Mouse (Mus musculus): ENCODE data around the gene Mprip.
"Not testable (repeated sequence)": the region's sequence is repeated elsewhere in the genome, so short reads cannot be mapped to it uniquely, and the experiment has no call there.

The Mprip gene

GRCm38 (mm10) chr11:59661005-59661404 lies at the start of gene Mprip:
Gene Mprip, plus strand, starts transcription at chr11:59661305.
- DNase-seq = no peak

DNA sequence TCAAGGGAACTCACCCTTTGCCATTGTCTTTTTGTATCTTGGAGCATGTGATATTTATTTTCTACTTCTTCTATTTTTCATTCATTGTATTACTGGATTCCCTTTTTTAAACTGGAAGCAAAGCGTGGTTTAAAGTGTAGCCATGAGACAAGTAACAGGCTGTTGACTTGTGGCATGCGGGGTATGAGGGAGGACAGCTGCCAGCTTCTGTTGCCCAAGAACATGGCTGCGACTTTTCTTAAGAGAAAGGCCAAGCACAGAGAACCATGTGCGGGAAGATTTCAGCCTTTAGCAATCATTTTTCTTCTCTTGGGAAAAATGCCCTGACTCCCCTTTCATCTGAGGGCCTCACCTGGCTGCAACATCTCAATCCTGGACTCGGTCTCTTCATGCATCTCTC lies 49.5 kb upstream of the Mprip start:
- DNase-seq = no peak

DNA sequence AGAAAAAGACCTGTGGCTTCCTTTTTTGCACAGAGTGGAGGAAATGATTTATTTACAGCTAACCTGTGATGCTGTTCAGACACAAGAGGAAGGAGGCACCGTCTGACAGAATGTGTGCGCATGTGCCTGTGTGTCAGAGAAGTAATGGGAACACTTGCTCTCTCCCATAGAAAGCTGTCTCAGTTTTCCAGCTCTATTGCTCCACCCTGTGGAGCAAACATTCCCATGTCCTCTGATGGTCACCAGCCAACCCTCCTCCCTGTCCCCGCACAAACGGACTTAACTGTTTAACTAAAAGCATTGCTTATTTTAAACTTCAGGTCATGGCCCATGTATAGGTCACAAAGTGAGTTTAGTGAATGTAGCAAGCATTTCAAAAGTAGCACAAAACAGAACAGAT lies 47.0 kb upstream of the Mprip start:
- DNase-seq = peak; percentile 16

DNA sequence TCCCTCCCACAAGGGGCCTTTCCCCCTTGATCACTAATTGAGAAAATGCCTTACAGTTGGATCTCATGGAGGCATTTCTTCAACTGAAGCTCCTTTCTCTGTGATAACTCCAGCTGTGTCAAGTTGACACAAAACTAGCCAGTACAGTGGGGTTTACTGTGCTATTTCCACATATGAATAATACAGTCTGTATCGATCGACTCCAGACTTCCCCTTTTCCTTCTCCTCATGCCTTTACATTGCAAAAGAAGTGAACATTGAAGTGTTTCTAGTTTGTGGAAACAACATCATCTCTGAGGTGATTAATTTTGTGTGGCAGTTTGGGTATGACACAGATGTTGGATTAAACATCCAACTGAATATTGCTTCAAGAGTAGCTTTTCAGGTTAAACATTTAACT lies 44.1 kb upstream of the Mprip start:
- not testable (repeated sequence) for DNase-seq

- no peak for DNase-seq
Observed at GRCm38 (mm10) chr11:59622214-59622613, 38.9 kb upstream of the Mprip start.

DNA sequence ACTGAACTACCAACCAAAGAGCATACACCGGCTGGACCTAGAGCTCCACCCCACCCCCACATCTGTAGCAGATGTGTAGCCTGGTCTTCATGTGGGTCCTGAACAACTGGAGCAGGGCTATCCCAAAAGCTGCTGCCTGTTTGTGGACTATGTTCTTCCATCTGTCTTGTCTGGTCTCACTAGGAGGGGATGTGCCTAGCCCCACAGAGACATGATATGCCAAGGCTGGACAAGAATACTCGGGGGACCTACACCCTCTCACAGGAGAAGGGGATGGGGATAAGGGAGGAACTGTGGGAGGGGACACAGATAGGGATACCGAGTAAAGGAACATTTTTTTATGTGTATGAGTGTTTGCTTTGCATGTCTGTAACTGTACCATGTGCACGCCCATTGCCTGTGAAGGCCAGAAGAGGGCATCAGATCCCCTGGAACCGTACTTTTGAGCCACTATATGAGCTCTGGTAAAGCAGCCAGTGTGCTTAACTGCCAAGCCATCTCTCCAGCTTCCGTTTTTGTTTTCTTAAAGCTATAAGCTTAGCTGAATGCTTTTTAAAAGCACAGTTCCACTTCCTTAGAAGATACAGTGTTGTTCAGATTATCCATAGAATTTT lies 37.0 kb upstream of the Mprip start:
- peak; percentile 62 for DNase-seq

- no peak for DNase-seq
Observed at GRCm38 (mm10) chr11:59626192-59626591, 34.9 kb upstream of the Mprip start.

DNA sequence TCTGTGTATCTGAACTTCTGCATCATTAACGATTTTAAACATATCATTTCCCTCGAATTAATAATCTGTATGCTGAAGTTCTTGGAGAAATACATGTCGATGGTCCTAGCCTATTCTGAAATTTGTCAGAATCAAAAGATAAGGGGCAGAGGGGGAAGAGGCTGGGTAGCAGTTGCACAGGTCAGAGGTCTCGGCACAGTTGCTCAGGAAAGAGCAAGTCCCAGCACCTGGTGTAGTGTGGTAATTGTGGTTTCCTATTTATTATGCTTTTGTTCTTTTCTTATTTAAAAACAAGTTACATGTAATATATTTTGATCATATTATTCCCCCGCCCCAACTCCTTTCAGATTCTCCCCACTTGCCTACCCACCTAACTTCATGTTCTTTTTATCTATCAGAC lies 32.9 kb upstream of the Mprip start:
- DNase-seq = no peak

DNA sequence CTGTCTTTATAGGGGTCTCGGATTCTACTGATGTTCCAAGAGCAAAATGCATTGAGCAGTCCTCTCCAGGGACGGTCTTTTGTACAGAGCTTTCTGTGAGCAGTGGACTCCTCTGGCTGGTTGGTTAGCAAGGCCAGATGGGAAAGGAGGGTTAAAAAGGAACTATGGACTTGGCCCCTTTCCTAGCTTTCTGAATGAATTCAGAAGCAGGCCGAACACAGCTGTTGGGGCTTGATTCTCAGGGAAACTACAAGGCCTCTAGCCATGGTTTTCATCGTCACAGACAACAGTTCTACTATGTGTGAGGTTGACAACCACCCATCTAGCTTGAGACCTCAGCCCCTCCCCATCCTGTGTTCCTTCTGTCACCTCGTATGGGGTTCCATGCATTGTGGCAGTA lies 31.2 kb upstream of the Mprip start:
- no peak for DNase-seq

GRCm38 (mm10) chr11:59631980-59632379 lies 29.1 kb upstream of the Mprip start:
- DNase-seq = no peak

DNA sequence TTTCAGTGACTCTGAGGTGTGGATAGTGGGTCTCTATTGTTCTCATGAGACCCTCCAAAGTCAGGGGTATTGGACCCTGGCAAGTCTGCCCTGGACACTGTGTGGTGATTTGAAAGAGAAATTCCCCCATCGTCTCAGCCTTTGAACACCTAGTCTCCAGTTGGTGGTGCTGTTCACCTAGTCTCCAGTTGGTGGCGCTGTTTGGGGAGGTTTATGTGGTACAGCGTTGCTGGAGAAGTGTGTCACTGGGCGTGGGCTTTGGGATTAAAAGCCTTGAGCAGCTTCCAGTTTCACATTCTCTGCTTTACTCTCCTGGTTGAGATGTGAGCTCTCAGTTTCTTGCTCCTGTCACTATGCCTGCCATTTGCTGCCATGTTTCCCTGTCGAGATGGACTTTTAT lies 28.1 kb upstream of the Mprip start:
- DNase-seq = no peak

GRCm38 (mm10) chr11:59634001-59634660 lies 27.0 kb upstream of the Mprip start:
- no peak for DNase-seq

- DNase-seq = no peak
Observed at GRCm38 (mm10) chr11:59635251-59635795, 25.8 kb upstream of the Mprip start.

DNA sequence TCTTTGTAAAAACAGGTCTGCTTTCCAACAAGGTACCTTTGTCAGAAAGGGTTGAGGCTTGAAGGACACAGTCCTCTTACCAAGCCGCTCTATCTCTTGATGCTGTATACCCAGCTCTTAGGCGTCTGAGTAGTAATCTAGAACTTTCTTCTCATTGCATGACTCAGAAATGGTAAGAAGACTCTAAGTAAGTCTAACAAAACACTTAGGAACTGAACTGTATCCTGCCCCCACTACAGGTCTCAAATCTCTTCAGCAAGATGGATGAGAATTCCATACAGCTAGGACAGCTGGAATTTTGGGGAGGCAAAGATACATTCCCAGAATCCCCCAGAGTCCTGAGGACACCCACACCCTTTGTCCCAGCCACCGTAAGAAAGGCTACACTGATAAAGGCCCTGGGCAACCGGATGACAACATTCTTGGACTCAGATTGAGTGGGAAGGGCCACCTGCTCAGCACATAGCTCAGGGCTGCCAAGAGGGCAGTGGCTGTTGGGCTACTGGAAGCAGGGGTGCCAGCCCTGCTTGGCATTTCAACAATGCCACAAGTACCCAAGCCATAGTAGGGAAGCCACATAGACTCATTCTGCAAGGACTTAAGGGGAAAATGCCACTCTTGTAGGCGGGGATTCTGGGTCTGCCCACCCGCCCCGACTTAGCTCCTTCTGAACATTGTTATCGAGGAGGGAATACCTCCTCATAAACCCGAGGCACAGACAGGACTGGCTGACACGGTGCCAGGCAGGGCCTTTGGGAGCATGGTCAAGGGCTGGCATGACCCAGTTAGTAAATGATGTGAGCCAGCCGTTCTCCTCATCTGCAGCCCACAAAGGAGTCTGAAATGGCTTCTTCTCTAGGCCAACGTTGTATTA lies 25.0 kb upstream of the Mprip start:
- no peak for DNase-seq

GRCm38 (mm10) chr11:59636695-59637414 lies 24.2 kb upstream of the Mprip start:
- no peak for DNase-seq

DNA sequence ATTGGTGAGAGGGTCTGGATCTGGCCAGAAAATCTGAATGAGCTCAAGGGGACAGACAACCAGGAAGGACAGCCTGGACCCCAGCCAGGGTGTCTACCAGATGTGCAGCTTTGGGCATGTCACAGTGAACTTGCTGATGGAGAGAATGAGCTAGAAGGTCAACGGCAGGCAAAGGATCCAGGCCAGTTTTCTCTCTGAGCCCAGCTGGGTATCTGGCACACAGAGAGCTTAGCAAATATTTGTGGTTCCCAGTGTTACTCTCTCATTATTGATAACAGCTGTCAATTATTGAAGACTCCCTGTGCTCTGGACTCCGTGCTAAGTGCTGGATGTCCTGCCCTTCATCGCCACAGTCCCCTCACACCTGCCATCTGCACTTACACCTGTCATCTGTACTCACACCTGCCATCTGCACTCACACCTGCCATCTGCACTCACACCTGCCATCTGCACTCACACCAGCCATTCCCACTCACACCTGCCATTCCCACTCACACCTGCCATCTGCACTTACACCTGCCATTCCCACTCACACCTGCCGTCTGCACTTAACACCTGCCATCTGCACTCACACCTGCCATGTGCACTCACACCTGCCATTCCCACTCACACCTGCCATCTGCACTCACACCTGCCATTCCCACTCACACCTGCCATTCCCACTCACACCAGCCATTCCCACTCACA lies 21.0 kb upstream of the Mprip start:
- no peak for DNase-seq

- no peak for DNase-seq
Observed at GRCm38 (mm10) chr11:59641227-59641626, 19.9 kb upstream of the Mprip start.

- DNase-seq = no peak
Observed at GRCm38 (mm10) chr11:59642420-59642819, 18.7 kb upstream of the Mprip start.

DNA sequence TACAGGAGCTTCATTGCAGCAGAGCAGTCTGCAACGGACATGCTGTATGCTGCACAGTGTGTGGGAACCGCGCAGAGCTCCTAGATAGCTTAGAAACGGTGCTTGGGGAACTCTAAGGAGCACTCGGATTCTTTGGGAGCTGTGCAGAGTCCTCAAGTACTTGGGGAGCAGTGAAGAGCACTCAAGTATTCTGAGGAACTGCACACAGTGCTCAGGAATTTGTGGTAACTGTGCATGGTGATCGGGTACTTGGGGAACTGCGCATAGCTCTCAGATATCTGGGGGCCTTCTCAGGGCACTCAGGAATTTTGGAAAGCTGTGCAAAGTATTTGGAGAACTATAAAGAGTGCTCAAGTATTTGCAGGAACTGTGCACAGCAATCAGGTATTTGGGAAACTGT lies 16.1 kb upstream of the Mprip start:
- no peak for DNase-seq

DNA sequence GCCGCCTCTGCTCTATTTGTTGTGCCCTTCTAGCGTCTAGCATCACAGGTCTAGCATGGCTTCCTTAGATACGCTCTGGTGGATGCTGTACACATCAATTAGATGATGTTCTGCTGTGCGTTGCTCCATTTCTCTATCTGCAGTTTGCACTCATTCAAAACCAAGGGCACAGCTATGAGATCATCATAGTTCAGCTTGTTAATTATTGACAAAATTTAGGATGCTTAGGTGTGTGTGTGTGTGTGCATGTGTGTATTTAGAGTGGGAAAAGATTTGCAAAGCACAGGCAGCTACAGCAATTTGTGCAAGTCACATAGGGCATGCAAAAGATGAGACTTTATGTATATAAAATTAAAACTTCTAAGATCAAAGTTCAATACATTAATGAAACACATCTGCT lies 12.0 kb upstream of the Mprip start:
- DNase-seq = no peak

DNA sequence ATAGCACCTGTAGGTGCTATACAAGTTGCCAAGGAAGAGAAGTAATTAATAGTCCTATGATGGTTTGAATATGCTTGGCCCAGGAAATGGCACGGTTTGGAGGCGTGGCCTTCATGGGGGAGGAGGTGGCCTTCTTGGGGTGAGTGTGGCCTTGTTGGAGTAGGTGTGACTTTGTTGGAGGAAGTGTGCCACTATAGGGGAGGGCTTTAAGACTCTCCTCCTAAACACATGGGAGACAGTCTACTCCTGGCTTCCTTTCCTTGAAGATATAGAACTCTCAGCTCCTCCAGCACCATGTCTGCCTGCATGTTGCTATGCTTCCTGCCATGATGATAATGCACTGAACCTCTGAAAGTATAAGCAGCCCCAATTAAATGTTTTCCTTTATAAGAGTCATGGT lies 8.1 kb upstream of the Mprip start:
- DNase-seq = no peak

DNA sequence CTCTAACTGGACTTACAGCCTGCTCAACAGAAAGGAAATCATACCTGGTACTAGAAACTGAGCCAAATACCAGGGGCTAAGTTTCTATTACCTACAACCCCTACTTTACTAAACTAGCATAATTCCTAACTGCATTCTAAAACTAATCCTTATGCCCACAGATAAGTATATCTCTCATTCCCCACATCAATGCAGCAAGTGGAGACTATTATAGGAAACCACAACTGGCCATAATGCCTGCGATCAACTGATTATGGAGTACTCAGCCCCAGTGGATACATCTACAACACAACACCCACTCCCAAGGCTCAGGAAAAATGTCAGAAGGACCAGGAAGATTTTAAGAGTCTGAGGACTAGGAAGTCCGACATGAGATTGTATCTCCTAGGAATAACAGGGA lies 7.6 kb upstream of the Mprip start:
- no peak for DNase-seq

All from layer of hippocampus, adult 9-11 months (tissue).